Mouse (Mus musculus) hindbrain, embryonic 10.5 days (tissue): ENCODE results near the gene Cpm. TPM values are rescaled to one million over a fixed set of nuclear protein-coding genes. Genes with fewer than 3 reads are reported as not detected.

Experiments used
- DNase-seq: peaks from one replicate; pipeline ENCODE4 v3.0.0-alpha.2; 2017; ENCODE audit warnings: low spot score
- H3K27ac ChIP-seq: fragments of 300-500 bp; sonication (generic); 2 replicates; pipeline ENCODE4 v1.5.1; 2016; ENCODE audit warnings: mild to moderate bottlenecking, moderate library complexity
- H3K27me3 ChIP-seq: fragments of 300-500 bp; sonication (generic); 2 replicates; pipeline ENCODE4 v1.6.1; 2016; ENCODE audit warnings: mild to moderate bottlenecking; ENCODE audit not compliant: poor library complexity, insufficient read depth, severe bottlenecking
- H3K36me3 ChIP-seq: fragments of 300-500 bp; sonication (generic); 2 replicates; pipeline ENCODE4 v1.6.1; 2016; ENCODE audit warnings: mild to moderate bottlenecking, moderate library complexity
- H3K4me1 ChIP-seq: fragments of 300-500 bp; sonication (generic); replicated peaks from 2 replicates; pipeline ENCODE4 v1.6.1; 2016; ENCODE audit warnings: mild to moderate bottlenecking
- H3K4me3 ChIP-seq: fragments of 300-500 bp; sonication (generic); 2 replicates; pipeline ENCODE4 v1.5.1; 2016; ENCODE audit warnings: mild to moderate bottlenecking, moderate library complexity
- H3K9me3 ChIP-seq: fragments of 300-500 bp; sonication (generic); 2 replicates; pipeline ENCODE4 v1.6.1; 2016; ENCODE audit warnings: mild to moderate bottlenecking, moderate library complexity
- WGBS: fragments of 180-500 bp; shearing (Covaris S2); methylation state at CpG from one replicate; pipeline ENCODE4 v1.1.7; 2016; 5-methylcytosine and 5-hydroxymethylcytosine counted together
- polyA plus RNA-seq: library from polyadenylated mRNA; unstranded; fragments of >200 nt; fragmentation: Nextera tagmentation; extraction: Ambion mirVana; gene quantifications from 2 replicates; pipeline ENCODE4 v1.2.1, GENCODE M21; 2016

The Cpm gene
- 5.9 and 6.0 TPM in 2 replicates for polyA plus RNA-seq

- Histone ChIP-seq H3K36me3 (no peaks in the 10 kb centered on the region), H3K4me3 (peak within 1 kb of the TSS; percentile 68), H3K4me1 (peaks cover 19% of the 10 kb centered on the region), H3K27ac (peak within 1 kb of the TSS; percentile 69), H3K9me3 (no peaks in the 10 kb centered on the region), H3K27me3 (peaks cover 59% of the 10 kb centered on the region)
- DNase-seq, result peak; percentile 82
- WGBS, result under 1% methylated on average over 73 of the region's 73 CpGs
Measured at GRCm38 (mm10) chr10:117629169-117629971, at the start of gene Cpm. Gene Cpm, plus strand, starts transcription at chr10:117629500.

DNA sequence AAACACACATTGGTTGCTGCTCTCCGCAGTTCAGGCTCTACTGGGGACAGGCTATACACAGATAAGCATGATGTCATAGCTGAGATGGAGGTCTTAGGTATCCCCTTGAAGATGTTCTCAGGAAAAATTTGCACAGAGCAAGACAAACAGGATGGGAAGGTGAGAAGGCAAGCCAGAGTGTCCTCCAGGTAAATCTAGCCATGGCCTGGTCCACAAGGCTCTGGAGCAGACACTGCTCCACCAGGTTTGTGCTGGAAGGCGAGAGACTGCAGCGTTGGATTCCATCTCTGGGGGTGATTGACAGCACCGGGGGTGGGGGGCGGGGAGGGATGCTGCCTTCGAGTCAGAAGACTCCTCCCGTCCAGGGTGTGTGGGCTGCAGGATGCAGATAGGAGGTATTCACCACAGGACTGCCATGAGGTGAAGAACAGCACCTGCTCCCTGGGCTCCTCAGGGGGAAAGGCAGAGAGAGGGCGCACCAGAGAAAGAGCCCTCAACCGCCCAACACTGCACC, 49.5 kb upstream of the Cpm start:
- Histone ChIP-seq H3K27ac (no peak overlapping the region), H3K4me1 (peaks cover 13% of the 10 kb centered on the region), H3K4me3 (no peak overlapping the region), H3K9me3 (no peaks in the 10 kb centered on the region), H3K27me3 (no peaks in the 10 kb centered on the region), H3K36me3 (no peaks in the 10 kb centered on the region)
- no peak for DNase-seq
- WGBS, result 52% methylated on average over 9 of the region's 9 CpGs

DNA sequence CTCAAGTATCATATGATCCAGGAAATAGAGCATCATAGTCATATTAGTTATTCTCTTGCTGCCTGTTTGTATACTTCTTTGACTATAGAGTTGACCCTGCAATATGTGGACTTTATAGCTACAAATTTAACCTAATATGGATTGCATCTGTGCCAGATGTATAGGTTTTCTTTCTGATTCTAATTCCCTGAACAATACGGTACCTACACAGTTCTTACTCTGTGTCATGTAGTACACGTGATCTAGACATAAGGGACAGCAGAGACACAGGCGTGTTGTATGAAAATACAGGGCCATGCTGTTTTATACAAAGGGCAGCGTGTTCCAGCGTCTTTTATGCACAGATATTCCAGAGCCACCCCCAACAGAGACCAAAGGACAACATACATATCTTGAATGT, 48.9 kb upstream of the Cpm start:
- no peak overlapping the region for H3K27ac ChIP-seq
- no peaks in the 10 kb centered on the region; the same call in 1 of the 2 replicates for H3K9me3 ChIP-seq
- H3K36me3 ChIP-seq, result no peaks in the 10 kb centered on the region
- peaks cover 12% of the 10 kb centered on the region for H3K4me1 ChIP-seq
- 87% methylated on average over 5 of the region's 5 CpGs for WGBS
- no peak for DNase-seq
- no peaks in the 10 kb centered on the region for H3K27me3 ChIP-seq
- H3K4me3 ChIP-seq, result no peak overlapping the region

GRCm38 (mm10) chr10:117581007-117581752, 48.1 kb upstream of the Cpm start:
- H3K27me3 ChIP-seq, result no peaks in the 10 kb centered on the region
- peaks cover 6% of the 10 kb centered on the region; the same call in 1 of the 2 replicates for H3K4me1 ChIP-seq
- H3K4me3 ChIP-seq, result no peak overlapping the region
- DNase-seq, result no peak
- no peaks in the 10 kb centered on the region; the same call in 1 of the 2 replicates for H3K9me3 ChIP-seq
- no peak overlapping the region for H3K27ac ChIP-seq
- H3K36me3 ChIP-seq, result no peaks in the 10 kb centered on the region
- whole genome bisulfite sequencing, result 94% methylated on average over 11 of the region's 11 CpGs

DNA sequence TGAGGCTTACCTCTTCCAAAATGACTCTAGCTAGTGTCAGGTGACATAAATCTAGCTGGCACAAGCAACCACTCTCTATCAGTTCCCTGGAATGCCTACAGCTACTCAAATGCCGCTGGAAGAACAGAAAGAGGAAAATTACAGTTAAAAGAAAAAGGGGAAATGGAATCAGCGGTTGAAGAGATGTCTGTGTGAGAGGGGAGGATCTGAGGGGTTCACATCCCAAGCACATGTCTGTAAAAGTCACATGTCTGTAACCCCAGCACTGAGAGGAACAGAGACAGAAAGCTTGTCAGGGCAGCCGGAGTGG, 47.6 kb upstream of the Cpm start:
- H3K4me1 ChIP-seq, result peaks cover 6% of the 10 kb centered on the region; the same call in 1 of the 2 replicates
- DNase-seq, result no peak
- WGBS, result 96% methylated on average over 3 of the region's 3 CpGs
- H3K4me3 ChIP-seq, result no peak overlapping the region
- no peaks in the 10 kb centered on the region for H3K36me3 ChIP-seq
- H3K9me3 ChIP-seq, result no peaks in the 10 kb centered on the region; the same call in 1 of the 2 replicates
- no peak overlapping the region for H3K27ac ChIP-seq
- H3K27me3 ChIP-seq, result no peaks in the 10 kb centered on the region

DNA sequence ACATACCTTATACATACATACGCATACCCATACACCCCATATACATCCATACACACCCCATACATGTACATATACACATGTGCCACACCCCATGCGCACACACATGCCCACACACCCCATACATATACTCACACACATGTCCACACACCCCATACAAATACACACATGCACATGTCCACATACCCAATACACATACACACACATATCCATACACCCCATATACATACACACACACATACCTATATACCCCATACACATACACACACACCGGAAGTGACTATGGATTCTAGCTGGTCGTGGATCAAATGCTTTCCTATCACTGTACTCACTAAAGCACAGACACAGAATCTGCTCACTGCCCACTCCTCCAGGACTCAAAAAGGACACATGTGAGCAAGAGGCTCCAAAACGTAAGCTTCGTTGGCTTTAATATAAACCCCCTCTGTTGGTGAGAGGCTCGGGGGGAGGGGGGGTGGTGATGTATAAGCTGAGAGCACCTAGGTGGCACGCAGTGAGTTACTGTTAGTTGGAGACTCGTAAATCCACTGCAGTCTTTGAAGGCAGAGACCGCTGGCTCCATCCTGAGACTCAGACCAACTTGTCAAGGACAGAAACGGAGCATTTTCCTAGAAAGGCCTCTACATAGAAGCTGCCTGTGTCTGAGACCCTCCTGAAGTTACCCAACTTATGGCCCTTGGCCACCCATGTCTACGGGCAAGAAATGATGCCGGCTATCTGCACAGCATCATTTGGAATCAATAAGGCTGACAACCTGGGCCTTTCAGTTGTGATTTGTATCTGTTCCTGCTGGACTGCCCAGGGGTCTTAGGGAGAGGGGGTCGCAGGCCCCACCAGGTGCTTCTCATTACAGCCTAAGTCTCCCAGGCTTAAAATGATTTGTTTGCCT, 45.9 kb upstream of the Cpm start:
- no peaks in the 10 kb centered on the region for H3K27me3 ChIP-seq
- no peak for DNase-seq
- peaks cover 6% of the 10 kb centered on the region; the same call in 1 of the 2 replicates for H3K4me1 ChIP-seq
- H3K9me3 ChIP-seq, result no peaks in the 10 kb centered on the region; the same call in 1 of the 2 replicates
- H3K27ac ChIP-seq, result no peak overlapping the region
- 78% methylated on average over 14 of the region's 14 CpGs for whole genome bisulfite sequencing
- H3K36me3 ChIP-seq, result no peaks in the 10 kb centered on the region
- H3K4me3 ChIP-seq, result no peak overlapping the region

DNA sequence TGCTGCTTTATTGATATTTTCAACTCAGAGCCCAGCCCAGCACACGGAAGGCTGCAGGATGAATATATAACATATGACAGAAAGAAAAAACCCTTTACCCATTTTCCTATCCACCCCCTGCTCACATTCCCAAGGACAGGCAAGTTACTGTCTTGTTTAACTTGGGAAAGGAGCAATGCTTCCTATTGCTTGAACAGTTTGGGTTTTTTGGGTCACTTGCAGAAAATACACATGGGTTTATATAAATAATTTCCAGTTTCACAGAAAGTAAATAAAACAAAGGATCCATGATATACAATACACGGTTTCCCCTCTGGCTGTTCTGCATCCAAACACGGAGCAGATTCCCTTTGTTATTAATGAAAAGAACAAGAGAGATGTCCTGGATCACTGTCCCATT, 45.2 kb upstream of the Cpm start:
- DNase-seq, result no peak
- no peaks in the 10 kb centered on the region; the same call in 1 of the 2 replicates for H3K9me3 ChIP-seq
- no peaks in the 10 kb centered on the region for H3K27me3 ChIP-seq
- no peak overlapping the region for H3K4me3 ChIP-seq
- no peaks in the 10 kb centered on the region for H3K36me3 ChIP-seq
- peaks cover 6% of the 10 kb centered on the region; the same call in 1 of the 2 replicates for H3K4me1 ChIP-seq
- no peak overlapping the region for H3K27ac ChIP-seq
- 71% methylated on average over 3 of the region's 3 CpGs for WGBS

DNA sequence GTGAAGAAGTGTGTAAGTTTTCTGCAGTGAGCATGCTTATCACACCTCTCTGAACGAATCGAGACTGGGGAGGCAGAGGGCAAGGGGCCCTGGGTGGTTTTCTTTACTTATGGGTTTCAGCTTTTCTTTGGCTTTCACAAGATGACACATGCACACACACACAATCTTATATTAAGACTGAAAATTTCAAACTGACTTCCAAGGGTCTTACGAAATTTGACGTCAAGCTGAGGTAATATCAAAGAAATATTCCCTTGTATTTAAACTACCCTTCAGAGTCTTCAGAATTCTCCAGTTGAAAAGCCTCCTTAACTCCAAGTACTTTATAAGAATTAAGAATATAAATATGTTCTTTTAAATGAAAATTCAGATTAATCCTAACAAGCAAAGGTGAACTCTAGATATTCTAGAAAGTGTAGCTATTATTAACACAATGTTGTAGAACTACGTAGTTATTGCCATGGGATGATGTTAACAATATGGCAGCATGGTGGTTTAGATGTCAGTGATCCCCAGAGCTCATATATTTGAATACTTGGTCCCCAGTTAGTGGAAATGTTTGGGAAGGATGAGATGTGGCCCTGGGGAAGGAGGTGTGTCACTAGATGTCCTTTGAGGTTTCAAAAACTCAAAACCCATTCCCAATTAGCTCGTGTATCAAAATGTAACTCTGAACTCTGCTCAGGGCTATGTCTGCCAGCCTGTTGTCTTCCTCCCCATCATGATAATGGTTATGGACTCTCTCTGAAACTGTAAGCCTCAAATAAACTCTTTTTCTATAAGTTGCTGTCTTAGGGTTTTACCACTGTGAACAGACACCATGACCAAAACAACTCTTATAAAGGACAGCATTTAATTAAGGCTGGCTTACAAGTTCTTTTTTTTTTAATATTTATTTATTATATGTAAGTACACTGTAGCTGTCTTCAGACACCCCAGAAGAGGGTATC, 44.5 kb upstream of the Cpm start:
- peaks cover 3% of the 10 kb centered on the region; the same call in 1 of the 2 replicates for H3K4me1 ChIP-seq
- WGBS, result 90% methylated on average over 6 of the region's 6 CpGs
- H3K27me3 ChIP-seq, result no peaks in the 10 kb centered on the region
- no peak for DNase-seq
- H3K27ac ChIP-seq, result no peak overlapping the region
- no peaks in the 10 kb centered on the region for H3K36me3 ChIP-seq
- no peak overlapping the region for H3K4me3 ChIP-seq
- H3K9me3 ChIP-seq, result no peaks in the 10 kb centered on the region; the same call in 1 of the 2 replicates

GRCm38 (mm10) chr10:117585600-117586299, 43.5 kb upstream of the Cpm start:
- Histone ChIP-seq H3K4me3 (no peak overlapping the region), H3K27ac (no peak overlapping the region), H3K36me3 (no peaks in the 10 kb centered on the region), H3K9me3 (no peaks in the 10 kb centered on the region; the same call in 1 of the 2 replicates), H3K27me3 (no peaks in the 10 kb centered on the region), H3K4me1 (no peaks in the 10 kb centered on the region; the same call in 1 of the 2 replicates)
- WGBS, result 73% methylated on average over 2 of the region's 2 CpGs
- DNase-seq, result no peak

- Histone ChIP-seq H3K36me3 (no peaks in the 10 kb centered on the region), H3K27me3 (no peaks in the 10 kb centered on the region), H3K4me3 (no peak overlapping the region), H3K4me1 (no peaks in the 10 kb centered on the region; the same call in 1 of the 2 replicates), H3K9me3 (no peaks in the 10 kb centered on the region; the same call in 1 of the 2 replicates), H3K27ac (no peak overlapping the region)
- 57% methylated on average over 11 of the region's 11 CpGs for WGBS
- DNase-seq, result no peak
Measured at GRCm38 (mm10) chr10:117586859-117587258, 42.4 kb upstream of the Cpm start.

GRCm38 (mm10) chr10:117587335-117587734, 42.0 kb upstream of the Cpm start:
- no peak for DNase-seq
- 91% methylated on average over 10 of the region's 10 CpGs for WGBS
- H3K27me3 ChIP-seq, result no peaks in the 10 kb centered on the region
- no peaks in the 10 kb centered on the region for H3K36me3 ChIP-seq
- no peaks in the 10 kb centered on the region; the same call in 1 of the 2 replicates for H3K4me1 ChIP-seq
- no peak overlapping the region for H3K27ac ChIP-seq
- H3K4me3 ChIP-seq, result no peak overlapping the region
- H3K9me3 ChIP-seq, result no peaks in the 10 kb centered on the region; the same call in 1 of the 2 replicates
